Mouse (Mus musculus): ENCODE measurements at regions not wholly inside any gene's neighbourhood (a gene's known extent, or its start where the extent isn't known, plus 50 kb on each side); places are given as distances from the start of the nearest gene placed in this dataset.

DNA sequence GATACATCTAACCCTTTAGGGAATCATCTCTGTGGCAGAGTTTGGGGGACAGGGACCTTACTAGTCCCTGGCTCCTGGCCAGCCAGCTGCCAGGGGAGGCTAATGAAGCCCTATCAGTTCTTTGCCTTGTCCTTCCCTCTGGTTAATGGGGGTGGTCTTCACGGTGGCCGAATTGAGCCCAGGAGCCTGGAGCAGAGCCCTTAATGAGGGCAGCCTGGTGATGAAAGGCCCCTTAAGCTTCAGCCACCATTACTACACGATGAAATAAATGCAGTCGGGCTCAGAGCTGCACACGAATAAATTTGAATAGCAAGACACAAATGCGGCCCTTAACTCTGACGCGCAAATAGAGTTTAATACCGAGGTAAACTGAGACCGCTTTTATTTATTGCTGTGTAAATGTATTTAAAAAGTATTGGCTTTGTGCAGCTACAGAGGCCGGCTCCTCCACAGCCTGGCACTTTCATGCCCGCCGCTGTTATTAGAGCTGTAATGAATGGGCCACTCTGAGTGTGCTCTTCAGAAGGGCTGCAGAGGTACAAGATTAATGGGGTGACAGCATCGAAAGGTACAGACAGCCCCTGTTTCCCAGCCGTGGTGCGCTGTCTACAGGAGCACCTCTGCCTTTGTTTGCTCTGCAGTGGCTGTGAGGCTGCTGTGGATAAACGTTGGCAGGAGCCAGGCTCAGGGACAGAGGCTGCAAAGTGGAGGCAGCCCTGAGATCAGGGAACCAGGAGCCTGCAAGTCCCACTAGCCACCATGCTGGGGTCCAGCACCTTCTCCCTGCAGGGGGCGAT is 335.2 kb upstream of the Zmiz1 start:
- no peaks in the 10 kb centered on the region for H3K9me3 ChIP-seq (ENCODE audit: control insufficient read depth, low read depth, low read length)
- H3K27me3 ChIP-seq (ENCODE audit: control insufficient read depth, insufficient read depth, low read length) = no peaks in the 10 kb centered on the region
- H3K4me1 ChIP-seq (ENCODE audit: control insufficient read depth, insufficient read depth, low read length) = peaks cover 13% of the 10 kb centered on the region; the same call in 1 of the 2 replicates
- WGBS = 39% methylated on average over 18 of the region's 18 CpGs
- no peak for ATAC-seq (ENCODE audit: insufficient number of reproducible peaks, insufficient read depth, low FRiP score, low read depth)
- no peak overlapping the region for H3K4me3 ChIP-seq (ENCODE audit: low read depth, low read length)
- H3K27ac ChIP-seq (ENCODE audit: low read length) = no peak overlapping the region
- H3K9ac ChIP-seq (replicated peaks; ENCODE audit: low read depth, low read length) = no peak overlapping the region
- no peak overlapping the region for H3K4me2 ChIP-seq (replicated peaks; ENCODE audit: low read depth, low read length)
- H3K36me3 ChIP-seq (ENCODE audit: control insufficient read depth, insufficient read depth, low read length) = no peaks in the 10 kb centered on the region

DNA sequence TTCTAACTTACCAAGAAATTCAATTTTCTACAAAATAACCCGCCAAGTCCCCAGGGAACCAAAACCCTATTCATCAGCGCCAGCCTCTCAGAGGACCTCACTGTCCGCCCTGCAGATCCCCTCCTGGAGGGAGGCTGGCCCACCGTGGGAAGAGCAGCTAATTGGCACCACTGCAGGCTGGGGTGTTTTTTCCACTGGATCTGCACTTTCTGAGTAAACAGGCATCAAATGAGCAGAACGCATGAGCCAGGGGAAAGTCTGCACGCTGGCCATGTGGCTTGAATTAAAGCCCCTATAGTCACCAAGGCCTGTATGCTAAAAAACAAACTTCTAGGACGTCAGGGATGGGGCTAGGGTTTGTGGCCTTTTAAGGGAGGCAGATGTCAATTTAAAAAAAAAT is 332.4 kb upstream of the Zmiz1 start:
- Histone ChIP-seq H3K27me3 (ENCODE audit: control insufficient read depth, insufficient read depth, low read length) (no peaks in the 10 kb centered on the region), H3K4me1 (ENCODE audit: control insufficient read depth, insufficient read depth, low read length) (peaks cover 13% of the 10 kb centered on the region; the same call in 1 of the 2 replicates), H3K4me3 (ENCODE audit: low read depth, low read length) (no peak overlapping the region), H3K36me3 (ENCODE audit: control insufficient read depth, insufficient read depth, low read length) (no peaks in the 10 kb centered on the region), H3K9ac (replicated peaks; ENCODE audit: low read depth, low read length) (no peak overlapping the region), H3K9me3 (ENCODE audit: control insufficient read depth, low read depth, low read length) (no peaks in the 10 kb centered on the region), H3K4me2 (replicated peaks; ENCODE audit: low read depth, low read length) (no peak overlapping the region), H3K27ac (ENCODE audit: low read length) (no peak overlapping the region)
- no peak for ATAC-seq (ENCODE audit: insufficient number of reproducible peaks, insufficient read depth, low FRiP score, low read depth)
- 60% methylated on average over 7 of the region's 7 CpGs for WGBS

- no peaks in the 10 kb centered on the region for H3K9me3 ChIP-seq (ENCODE audit: control insufficient read depth, low read depth, low read length)
- WGBS = 53% methylated on average over 14 of the region's 14 CpGs
- peaks cover 13% of the 10 kb centered on the region; the same call in 1 of the 2 replicates for H3K4me1 ChIP-seq (ENCODE audit: control insufficient read depth, insufficient read depth, low read length)
- no peaks in the 10 kb centered on the region for H3K36me3 ChIP-seq (ENCODE audit: control insufficient read depth, insufficient read depth, low read length)
- H3K4me2 ChIP-seq (replicated peaks; ENCODE audit: low read depth, low read length) = no peak overlapping the region
- H3K4me3 ChIP-seq (ENCODE audit: low read depth, low read length) = no peak overlapping the region
- no peak overlapping the region for H3K27ac ChIP-seq (ENCODE audit: low read length)
- no peaks in the 10 kb centered on the region for H3K27me3 ChIP-seq (ENCODE audit: control insufficient read depth, insufficient read depth, low read length)
- H3K9ac ChIP-seq (replicated peaks; ENCODE audit: low read depth, low read length) = no peak overlapping the region
- ATAC-seq (ENCODE audit: insufficient number of reproducible peaks, insufficient read depth, low FRiP score, low read depth) = no peak
Measured at GRCm38 (mm10) chr14:25127544-25128159, 331.3 kb upstream of the Zmiz1 start.

GRCm38 (mm10) chr14:25128160-25128547 is 330.8 kb upstream of the Zmiz1 start:
- Histone ChIP-seq H3K9me3 (ENCODE audit: control insufficient read depth, low read depth, low read length) (no peaks in the 10 kb centered on the region), H3K36me3 (ENCODE audit: control insufficient read depth, insufficient read depth, low read length) (no peaks in the 10 kb centered on the region), H3K27ac (ENCODE audit: low read length) (no peak overlapping the region), H3K27me3 (ENCODE audit: control insufficient read depth, insufficient read depth, low read length) (no peaks in the 10 kb centered on the region), H3K9ac (replicated peaks; ENCODE audit: low read depth, low read length) (no peak overlapping the region), H3K4me2 (replicated peaks; ENCODE audit: low read depth, low read length) (no peak overlapping the region), H3K4me1 (ENCODE audit: control insufficient read depth, insufficient read depth, low read length) (peaks cover 9% of the 10 kb centered on the region; the same call in 1 of the 2 replicates), H3K4me3 (ENCODE audit: low read depth, low read length) (no peak overlapping the region)
- 51% methylated on average over 6 of the region's 6 CpGs for WGBS
- no peak for ATAC-seq (ENCODE audit: insufficient number of reproducible peaks, insufficient read depth, low FRiP score, low read depth)

DNA sequence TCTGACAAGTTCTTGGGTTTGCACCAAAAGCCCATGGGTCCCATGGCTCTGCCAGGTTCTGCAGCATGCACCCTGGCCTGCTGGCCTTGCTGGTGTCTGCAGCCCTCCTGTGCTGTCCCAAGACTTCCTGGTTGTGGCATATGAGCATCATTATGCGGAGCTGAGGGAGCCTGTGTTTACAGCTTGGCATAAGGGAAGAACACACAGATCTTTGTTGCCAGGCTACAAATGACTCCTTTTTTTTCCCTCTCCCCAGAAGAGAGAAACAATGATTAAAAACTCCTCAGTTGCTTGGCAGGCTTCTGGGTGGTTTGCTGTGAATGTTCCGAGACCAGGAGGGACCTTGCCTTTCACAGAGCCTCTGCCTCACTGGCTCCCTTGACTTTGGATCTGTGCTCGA is 323.6 kb upstream of the Zmiz1 start:
- Histone ChIP-seq H3K4me1 (ENCODE audit: control insufficient read depth, insufficient read depth, low read length) (peaks cover 14% of the 10 kb centered on the region), H3K27ac (ENCODE audit: low read length) (no peak overlapping the region), H3K9ac (replicated peaks; ENCODE audit: low read depth, low read length) (no peak overlapping the region), H3K4me3 (ENCODE audit: low read depth, low read length) (no peak overlapping the region), H3K27me3 (ENCODE audit: control insufficient read depth, insufficient read depth, low read length) (no peaks in the 10 kb centered on the region), H3K36me3 (ENCODE audit: control insufficient read depth, insufficient read depth, low read length) (no peaks in the 10 kb centered on the region), H3K9me3 (ENCODE audit: control insufficient read depth, low read depth, low read length) (0 out of 2 replicates have a peak, but pooled peaks cover 6% of the 10 kb centered on the region), H3K4me2 (replicated peaks; ENCODE audit: low read depth, low read length) (no peak overlapping the region)
- ATAC-seq (ENCODE audit: insufficient number of reproducible peaks, insufficient read depth, low FRiP score, low read depth) = no peak
- WGBS = 72% methylated on average over 3 of the region's 3 CpGs

GRCm38 (mm10) chr14:25137312-25137711 is 321.7 kb upstream of the Zmiz1 start:
- Histone ChIP-seq H3K9me3 (ENCODE audit: control insufficient read depth, low read depth, low read length) (0 out of 2 replicates have a peak, but pooled peaks cover 6% of the 10 kb centered on the region), H3K4me1 (ENCODE audit: control insufficient read depth, insufficient read depth, low read length) (peaks cover 19% of the 10 kb centered on the region), H3K27me3 (ENCODE audit: control insufficient read depth, insufficient read depth, low read length) (no peaks in the 10 kb centered on the region), H3K27ac (ENCODE audit: low read length) (no peak overlapping the region), H3K9ac (replicated peaks; ENCODE audit: low read depth, low read length) (no peak overlapping the region), H3K4me2 (replicated peaks; ENCODE audit: low read depth, low read length) (no peak overlapping the region), H3K4me3 (ENCODE audit: low read depth, low read length) (no peak overlapping the region), H3K36me3 (ENCODE audit: control insufficient read depth, insufficient read depth, low read length) (no peaks in the 10 kb centered on the region)
- 87% methylated on average over 8 of the region's 8 CpGs for WGBS
- no peak for ATAC-seq (ENCODE audit: insufficient number of reproducible peaks, insufficient read depth, low FRiP score, low read depth)

GRCm38 (mm10) chr14:25138485-25138884 is 320.5 kb upstream of the Zmiz1 start:
- 0 out of 2 replicates have a peak overlapping the region, but pooled peaks have one; percentile 1 for H3K9ac ChIP-seq (replicated peaks; ENCODE audit: low read depth, low read length)
- 48% methylated on average over 3 of the region's 3 CpGs for WGBS
- H3K27ac ChIP-seq (ENCODE audit: low read length) = peak overlapping the region; percentile 55; the same call in 1 of the 2 replicates
- no peaks in the 10 kb centered on the region for H3K36me3 ChIP-seq (ENCODE audit: control insufficient read depth, insufficient read depth, low read length)
- H3K9me3 ChIP-seq (ENCODE audit: control insufficient read depth, low read depth, low read length) = 0 out of 2 replicates have a peak, but pooled peaks cover 6% of the 10 kb centered on the region
- no peak overlapping the region for H3K4me3 ChIP-seq (ENCODE audit: low read depth, low read length)
- no peak overlapping the region for H3K4me2 ChIP-seq (replicated peaks; ENCODE audit: low read depth, low read length)
- ATAC-seq (ENCODE audit: insufficient number of reproducible peaks, insufficient read depth, low FRiP score, low read depth) = no peak
- no peaks in the 10 kb centered on the region for H3K27me3 ChIP-seq (ENCODE audit: control insufficient read depth, insufficient read depth, low read length)
- peaks cover 19% of the 10 kb centered on the region for H3K4me1 ChIP-seq (ENCODE audit: control insufficient read depth, insufficient read depth, low read length)

GRCm38 (mm10) chr14:25141933-25142332 is 317.1 kb upstream of the Zmiz1 start:
- whole genome bisulfite sequencing = 47% methylated on average over 9 of the region's 9 CpGs
- Histone ChIP-seq H3K36me3 (ENCODE audit: control insufficient read depth, insufficient read depth, low read length) (no peaks in the 10 kb centered on the region), H3K4me3 (ENCODE audit: low read depth, low read length) (no peak overlapping the region), H3K27ac (ENCODE audit: low read length) (peak overlapping the region; percentile 58; the same call in 1 of the 2 replicates), H3K27me3 (ENCODE audit: control insufficient read depth, insufficient read depth, low read length) (no peaks in the 10 kb centered on the region), H3K9ac (replicated peaks; ENCODE audit: low read depth, low read length) (no peak overlapping the region), H3K4me1 (ENCODE audit: control insufficient read depth, insufficient read depth, low read length) (peaks cover 19% of the 10 kb centered on the region), H3K4me2 (replicated peaks; ENCODE audit: low read depth, low read length) (no peak overlapping the region), H3K9me3 (ENCODE audit: control insufficient read depth, low read depth, low read length) (no peaks in the 10 kb centered on the region)
- no peak for ATAC-seq (ENCODE audit: insufficient number of reproducible peaks, insufficient read depth, low FRiP score, low read depth)
